Mouse (Mus musculus) ZHBTc4 (cell line): ENCODE measurements around the gene Aurkb.
"Not testable (repeated sequence)": the region's sequence is repeated elsewhere in the genome, so short reads cannot be mapped to it uniquely, and the experiment has no call there.

ENCODE experiments used
- DNase-seq: peaks from one replicate; pipeline ENCODE4 v3.0.0-alpha.2; 2011; ENCODE audit warnings: low read depth, low spot score

Gene Aurkb

GRCm38 (mm10) chr11:69080855-69081222, 35.4 kb downstream of the Aurkb start:
- DNase-seq = peak; percentile 60

GRCm38 (mm10) chr11:69081613-69082012, 36.2 kb downstream of the Aurkb start:
- DNase-seq = no peak

GRCm38 (mm10) chr11:69085608-69086007, 40.2 kb downstream of the Aurkb start:
- peak; percentile 56 for DNase-seq

- DNase-seq = peak; percentile 35
Observed at GRCm38 (mm10) chr11:69086390-69086789, 40.9 kb downstream of the Aurkb start.

- DNase-seq = peak; percentile 38
Observed at GRCm38 (mm10) chr11:69087082-69087481, 41.6 kb downstream of the Aurkb start.

- no peak for DNase-seq
Observed at GRCm38 (mm10) chr11:69087597-69087996, 42.1 kb downstream of the Aurkb start.

GRCm38 (mm10) chr11:69088103-69088855, 42.8 kb downstream of the Aurkb start, which contains the start of gene Vamp2:
TSS of gene Vamp2 (plus strand) at chr11:69088490.
- DNase-seq = peak; percentile 93

- no peak for DNase-seq
Observed at GRCm38 (mm10) chr11:69088856-69089615, 43.6 kb downstream of the Aurkb start.

GRCm38 (mm10) chr11:69089616-69090290, 44.3 kb downstream of the Aurkb start:
- DNase-seq = no peak

- no peak for DNase-seq
Observed at GRCm38 (mm10) chr11:69090367-69090766, 44.9 kb downstream of the Aurkb start.

GRCm38 (mm10) chr11:69091566-69092385, 46.3 kb downstream of the Aurkb start:
- DNase-seq = no peak

- DNase-seq = peak; percentile 84
Observed at GRCm38 (mm10) chr11:69092386-69092751, 46.9 kb downstream of the Aurkb start.

- DNase-seq = peak; percentile 57
Observed at GRCm38 (mm10) chr11:69092871-69093270, 47.4 kb downstream of the Aurkb start.

- not testable (repeated sequence) for DNase-seq
Observed at GRCm38 (mm10) chr11:69093856-69094255, 48.4 kb downstream of the Aurkb start.

GRCm38 (mm10) chr11:69094697-69095429, 49.4 kb downstream of the Aurkb start, which contains the start of gene Per1:
TSS of gene Per1 (plus strand) at chr11:69095217.
- peak; percentile 100 for DNase-seq

GRCm38 (mm10) chr11:69095511-69096231, 50.2 kb downstream of the Aurkb start:
- no peak for DNase-seq

GRCm38 (mm10) chr11:69096360-69096986, 51.0 kb downstream of the Aurkb start:
- no peak for DNase-seq

GRCm38 (mm10) chr11:69096987-69097900, 51.8 kb downstream of the Aurkb start:
- DNase-seq = peak; percentile 91
